Mouse (Mus musculus): ENCODE data around the gene Memo1. TPM values are rescaled to one million over a fixed set of nuclear protein-coding genes. Genes with fewer than 3 reads are reported as not detected.
A peak's percentile ranks its signal among the peaks of the same experiment; 100 is the strongest.

The Memo1 gene
- polyA plus RNA-seq, 1 experiment from 2014 or later: 88.7 TPM

DNA sequence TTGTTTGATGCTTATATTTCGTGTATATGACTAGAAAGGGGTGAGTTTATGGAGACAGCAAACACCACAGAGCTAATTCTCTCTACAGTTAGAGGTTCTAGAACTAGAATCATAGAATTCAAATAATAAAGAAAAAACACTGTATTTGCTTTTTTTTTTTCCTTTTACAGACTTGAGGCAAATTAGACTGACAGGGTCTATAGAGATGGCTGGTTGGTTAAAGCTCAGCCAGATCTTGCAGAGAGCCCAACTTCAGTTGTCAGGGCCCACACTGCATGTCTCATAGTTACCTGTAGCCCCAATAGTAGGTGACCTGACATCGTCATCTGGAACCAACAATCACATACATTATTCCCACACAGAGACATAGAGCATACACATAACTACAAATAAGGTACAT lies 28.5 kb upstream of the Memo1 start, which contains the start of gene Dpy30:
TSS of gene Dpy30 (minus strand) at position 101 of the 400 bp plus-strand sequence.
- DNase-seq (ENCODE audit: low spot score): no peak
- H3K36me3 ChIP-seq (replicated peaks; ENCODE audit: control insufficient read depth, insufficient read depth, low read depth, low read length): no peaks in the 10 kb centered on the region
- H3K9ac ChIP-seq (replicated peaks; ENCODE audit: low read length): no peak within 1 kb of the TSS
- ATAC-seq (replicated peaks; ENCODE audit: insufficient number of reproducible peaks, low FRiP score, low TSS enrichment, low read depth): no peak
- no peaks in the 10 kb centered on the region for H3K9me3 ChIP-seq (replicated peaks; ENCODE audit: control insufficient read depth, low read length)
- no peak within 1 kb of the TSS for H3K4me2 ChIP-seq (ENCODE audit: low read depth, low read length)
- WGBS: 71% methylated on average over 2 of the region's 2 CpGs
- H3K27me3 ChIP-seq (ENCODE audit: control insufficient read depth, insufficient read depth, low read length): no peaks in the 10 kb centered on the region
- no peak within 1 kb of the TSS for H3K4me3 ChIP-seq (ENCODE audit: low read depth, low read length)
- H3K4me1 ChIP-seq (ENCODE audit: control insufficient read depth, insufficient read depth, low read length): no peaks in the 10 kb centered on the region
- no peak within 1 kb of the TSS for H3K27ac ChIP-seq (replicated peaks; ENCODE audit: low read depth, low read length)

DNA sequence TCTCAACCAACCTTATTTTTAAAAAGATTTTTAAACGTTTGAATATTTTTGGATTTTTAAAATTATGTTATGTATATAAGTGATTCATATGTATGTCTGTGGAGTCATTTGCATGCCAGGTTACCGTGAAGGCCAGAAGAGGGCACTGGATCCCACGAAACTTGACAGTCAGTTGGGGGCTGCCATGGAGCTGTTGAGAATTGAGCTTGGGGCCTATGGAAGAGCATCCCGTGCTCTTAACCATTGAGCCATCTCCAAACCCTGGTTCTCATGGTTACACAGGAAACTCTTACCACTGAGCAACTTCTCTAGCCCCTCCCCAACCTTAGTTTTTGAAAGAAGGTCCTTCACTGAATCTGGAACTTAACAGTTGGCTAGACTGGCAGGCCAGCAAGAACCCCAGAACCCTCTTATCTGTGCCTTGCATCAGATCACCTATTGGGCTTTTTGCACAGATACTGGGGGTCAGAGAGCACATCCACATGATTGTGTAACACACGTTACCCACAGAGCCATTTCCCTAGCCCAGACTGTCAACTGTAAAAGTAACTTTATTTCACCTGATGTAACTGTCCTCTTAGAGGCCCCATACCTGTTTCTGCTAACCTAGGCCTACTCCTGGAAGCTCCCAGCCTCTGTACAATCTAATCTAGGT lies 27.2 kb upstream of the Memo1 start:
- Histone ChIP-seq H3K4me2 (ENCODE audit: low read depth, low read length) (no peak overlapping the region), H3K4me3 (ENCODE audit: low read depth, low read length) (no peak overlapping the region), H3K4me1 (ENCODE audit: control insufficient read depth, insufficient read depth, low read length) (no peaks in the 10 kb centered on the region), H3K9ac (replicated peaks; ENCODE audit: low read length) (no peak overlapping the region), H3K9me3 (replicated peaks; ENCODE audit: control insufficient read depth, low read length) (no peaks in the 10 kb centered on the region), H3K27me3 (ENCODE audit: control insufficient read depth, insufficient read depth, low read length) (no peaks in the 10 kb centered on the region), H3K27ac (replicated peaks; ENCODE audit: low read depth, low read length) (no peak overlapping the region), H3K36me3 (replicated peaks; ENCODE audit: control insufficient read depth, insufficient read depth, low read depth, low read length) (no peaks in the 10 kb centered on the region)
- DNase-seq (ENCODE audit: low spot score): peak; percentile 23
- WGBS: 53% methylated on average over 5 of the region's 5 CpGs
- no peak for ATAC-seq (replicated peaks; ENCODE audit: insufficient number of reproducible peaks, low FRiP score, low TSS enrichment, low read depth)

- Histone ChIP-seq H3K4me1 (ENCODE audit: control insufficient read depth, insufficient read depth, low read length) (no peaks in the 10 kb centered on the region), H3K9ac (replicated peaks; ENCODE audit: low read length) (no peak overlapping the region), H3K36me3 (replicated peaks; ENCODE audit: control insufficient read depth, insufficient read depth, low read depth, low read length) (no peaks in the 10 kb centered on the region), H3K9me3 (replicated peaks; ENCODE audit: control insufficient read depth, low read length) (no peaks in the 10 kb centered on the region), H3K27ac (replicated peaks; ENCODE audit: low read depth, low read length) (no peak overlapping the region), H3K27me3 (ENCODE audit: control insufficient read depth, insufficient read depth, low read length) (no peaks in the 10 kb centered on the region), H3K4me2 (ENCODE audit: low read depth, low read length) (no peak overlapping the region), H3K4me3 (ENCODE audit: low read depth, low read length) (no peak overlapping the region)
- DNase-seq (ENCODE audit: low spot score): no peak
- no peak for ATAC-seq (replicated peaks; ENCODE audit: insufficient number of reproducible peaks, low FRiP score, low TSS enrichment, low read depth)
- 91% methylated on average over 6 of the region's 6 CpGs for WGBS
These were observed 23.4 kb upstream of the Memo1 start for GRCm38 (mm10) chr17:74318721-74319120.

- Histone ChIP-seq H3K27me3 (ENCODE audit: control insufficient read depth, insufficient read depth, low read length) (no peaks in the 10 kb centered on the region), H3K4me3 (ENCODE audit: low read depth, low read length) (peak overlapping the region; percentile 73), H3K27ac (replicated peaks; ENCODE audit: low read depth, low read length) (peak overlapping the region; percentile 89), H3K9me3 (replicated peaks; ENCODE audit: control insufficient read depth, low read length) (no peaks in the 10 kb centered on the region), H3K4me1 (ENCODE audit: control insufficient read depth, insufficient read depth, low read length) (no peaks in the 10 kb centered on the region), H3K36me3 (replicated peaks; ENCODE audit: control insufficient read depth, insufficient read depth, low read depth, low read length) (no peaks in the 10 kb centered on the region), H3K9ac (replicated peaks; ENCODE audit: low read length) (peak overlapping the region; percentile 78), H3K4me2 (ENCODE audit: low read depth, low read length) (peak overlapping the region; percentile 67)
- ATAC-seq (replicated peaks; ENCODE audit: insufficient number of reproducible peaks, low FRiP score, low TSS enrichment, low read depth) (peak; percentile 91), DNase-seq (ENCODE audit: low spot score) (peak; percentile 91)
- WGBS: 0% methylated on average over 48 of the region's 48 CpGs
These were observed 21.1 kb upstream of the Memo1 start for GRCm38 (mm10) chr17:74316309-74316863.

GRCm38 (mm10) chr17:74315445-74316308 lies 20.4 kb upstream of the Memo1 start:
- H3K27me3 ChIP-seq (ENCODE audit: control insufficient read depth, insufficient read depth, low read length): no peaks in the 10 kb centered on the region
- H3K4me2 ChIP-seq (ENCODE audit: low read depth, low read length): peak overlapping the region; percentile 49
- no peaks in the 10 kb centered on the region for H3K36me3 ChIP-seq (replicated peaks; ENCODE audit: control insufficient read depth, insufficient read depth, low read depth, low read length)
- peak overlapping the region; percentile 89 for H3K27ac ChIP-seq (replicated peaks; ENCODE audit: low read depth, low read length)
- ATAC-seq (replicated peaks; ENCODE audit: insufficient number of reproducible peaks, low FRiP score, low TSS enrichment, low read depth) (no peak), DNase-seq (ENCODE audit: low spot score) (peak; percentile 33)
- peak overlapping the region; percentile 78 for H3K9ac ChIP-seq (replicated peaks; ENCODE audit: low read length)
- peak overlapping the region; percentile 73 for H3K4me3 ChIP-seq (ENCODE audit: low read depth, low read length)
- no peaks in the 10 kb centered on the region for H3K4me1 ChIP-seq (ENCODE audit: control insufficient read depth, insufficient read depth, low read length)
- no peaks in the 10 kb centered on the region for H3K9me3 ChIP-seq (replicated peaks; ENCODE audit: control insufficient read depth, low read length)
- WGBS: under 1% methylated on average over 45 of the region's 45 CpGs

DNA sequence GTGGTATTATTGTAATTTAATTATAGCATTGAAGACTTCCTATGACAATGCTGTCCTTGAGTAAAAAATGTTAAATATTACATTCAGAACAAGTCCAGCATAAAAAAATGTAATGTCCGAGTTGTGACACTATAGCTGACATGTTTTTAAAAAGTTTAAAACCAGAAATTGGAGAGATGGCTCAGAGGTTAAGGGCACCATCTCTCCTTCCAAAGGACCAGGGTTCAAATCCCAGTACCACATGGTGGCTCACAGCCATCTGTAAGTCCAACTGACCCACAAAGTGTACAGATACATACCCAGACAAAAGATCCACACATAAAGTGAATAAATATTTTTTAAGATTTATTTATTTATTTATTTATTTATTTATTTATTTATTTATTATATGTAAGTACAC lies 10.7 kb upstream of the Memo1 start:
- no peaks in the 10 kb centered on the region for H3K27me3 ChIP-seq (ENCODE audit: control insufficient read depth, insufficient read depth, low read length)
- H3K27ac ChIP-seq (replicated peaks; ENCODE audit: low read depth, low read length): no peak overlapping the region
- DNase-seq (ENCODE audit: low spot score) (no peak), ATAC-seq (replicated peaks; ENCODE audit: insufficient number of reproducible peaks, low FRiP score, low TSS enrichment, low read depth) (no peak)
- no peaks in the 10 kb centered on the region for H3K4me1 ChIP-seq (ENCODE audit: control insufficient read depth, insufficient read depth, low read length)
- H3K4me2 ChIP-seq (ENCODE audit: low read depth, low read length): no peak overlapping the region
- H3K9me3 ChIP-seq (replicated peaks; ENCODE audit: control insufficient read depth, low read length): no peaks in the 10 kb centered on the region
- H3K9ac ChIP-seq (replicated peaks; ENCODE audit: low read length): no peak overlapping the region
- WGBS: 84% methylated on average over 1 of the region's 1 CpGs
- no peak overlapping the region for H3K4me3 ChIP-seq (ENCODE audit: low read depth, low read length)
- H3K36me3 ChIP-seq (replicated peaks; ENCODE audit: control insufficient read depth, insufficient read depth, low read depth, low read length): peaks cover 2% of the 10 kb centered on the region

DNA sequence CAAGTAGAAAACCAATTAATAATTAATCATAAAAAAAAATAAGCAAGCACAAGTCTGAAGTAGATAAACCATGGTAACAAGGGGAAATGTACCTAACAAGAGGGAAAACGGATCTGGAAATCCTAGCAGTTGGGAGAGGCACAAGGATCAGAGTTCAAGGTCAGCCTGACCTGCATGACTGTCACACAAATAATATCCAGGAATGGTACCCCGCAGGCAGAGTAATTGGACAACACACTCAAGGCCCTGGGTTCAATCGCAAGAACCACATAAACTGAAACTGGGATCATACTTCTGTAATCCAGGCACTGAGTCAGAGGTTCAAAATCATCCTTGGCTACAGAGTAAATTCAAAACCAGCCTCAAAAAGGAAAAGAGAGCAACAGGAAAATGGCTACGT lies 10.3 kb upstream of the Memo1 start:
- H3K4me1 ChIP-seq (ENCODE audit: control insufficient read depth, insufficient read depth, low read length): no peaks in the 10 kb centered on the region
- H3K4me2 ChIP-seq (ENCODE audit: low read depth, low read length): no peak overlapping the region
- WGBS: 93% methylated on average over 4 of the region's 4 CpGs
- H3K4me3 ChIP-seq (ENCODE audit: low read depth, low read length): no peak overlapping the region
- H3K9ac ChIP-seq (replicated peaks; ENCODE audit: low read length): no peak overlapping the region
- H3K36me3 ChIP-seq (replicated peaks; ENCODE audit: control insufficient read depth, insufficient read depth, low read depth, low read length): peaks cover 2% of the 10 kb centered on the region
- no peak overlapping the region for H3K27ac ChIP-seq (replicated peaks; ENCODE audit: low read depth, low read length)
- DNase-seq (ENCODE audit: low spot score) (no peak), ATAC-seq (replicated peaks; ENCODE audit: insufficient number of reproducible peaks, low FRiP score, low TSS enrichment, low read depth) (no peak)
- H3K9me3 ChIP-seq (replicated peaks; ENCODE audit: control insufficient read depth, low read length): no peaks in the 10 kb centered on the region
- no peaks in the 10 kb centered on the region for H3K27me3 ChIP-seq (ENCODE audit: control insufficient read depth, insufficient read depth, low read length)

GRCm38 (mm10) chr17:74304060-74304459 lies 8.7 kb upstream of the Memo1 start:
- Histone ChIP-seq H3K9ac (replicated peaks; ENCODE audit: low read length) (no peak overlapping the region), H3K36me3 (replicated peaks; ENCODE audit: control insufficient read depth, insufficient read depth, low read depth, low read length) (peaks cover 2% of the 10 kb centered on the region; the same call in 1 of the 2 replicates), H3K27me3 (ENCODE audit: control insufficient read depth, insufficient read depth, low read length) (no peaks in the 10 kb centered on the region), H3K9me3 (replicated peaks; ENCODE audit: control insufficient read depth, low read length) (no peaks in the 10 kb centered on the region), H3K27ac (replicated peaks; ENCODE audit: low read depth, low read length) (no peak overlapping the region), H3K4me1 (ENCODE audit: control insufficient read depth, insufficient read depth, low read length) (no peaks in the 10 kb centered on the region), H3K4me3 (ENCODE audit: low read depth, low read length) (no peak overlapping the region), H3K4me2 (ENCODE audit: low read depth, low read length) (no peak overlapping the region)
- WGBS: 99% methylated on average over 4 of the region's 4 CpGs
- no peak for DNase-seq (ENCODE audit: low spot score)
- no peak for ATAC-seq (replicated peaks; ENCODE audit: insufficient number of reproducible peaks, low FRiP score, low TSS enrichment, low read depth)

Data from embryonic facial prominence, embryonic 11.5 days (tissue).